Mouse (Mus musculus) cerebellum, adult 2 months (tissue): ENCODE data around the gene Slc50a1. TPM values are rescaled to one million over a fixed set of nuclear protein-coding genes. Genes with fewer than 3 reads are reported as not detected.

Source experiments
- DNase-seq, 2 experiments: peaks; one replicate each; pipeline ENCODE4 v3.0.0; 2021
- H3K27ac ChIP-seq: fragments of 200-500 bp; 2 replicates; pipeline ENCODE4 v1.5.1; 2012; ENCODE audit warnings: low read length, control low read depth, inconsistent platforms; ENCODE audit not compliant: insufficient read depth
- H3K27me3 ChIP-seq: fragments of 200-500 bp; 2 replicates; pipeline ENCODE4 v1.6.1; 2012; ENCODE audit warnings: inconsistent platforms, mild to moderate bottlenecking, low read length, moderate library complexity; ENCODE audit not compliant: control insufficient read depth, insufficient read depth
- H3K4me1 ChIP-seq: fragments of 200-500 bp; 2 replicates; pipeline ENCODE4 v1.6.1; 2011; ENCODE audit warnings: low read length; ENCODE audit not compliant: control insufficient read depth, insufficient read depth
- H3K4me3 ChIP-seq: fragments of 200-500 bp; replicated peaks from 2 replicates; pipeline ENCODE3; 2011; ENCODE audit warnings: mild to moderate bottlenecking, low read depth, low read length, control low read depth; ENCODE audit not compliant: insufficient read depth
- CTCF ChIP-seq: fragments of 200-500 bp; IDR thresholded peaks from 2 replicates; pipeline ENCODE4 v1.5.1; 2011; ENCODE audit warnings: low read depth, mild to moderate bottlenecking, control low read depth, low read length, moderate library complexity, borderline replicate concordance; ENCODE audit not compliant: insufficient read depth
- POLR2A ChIP-seq: fragments of 200-500 bp; IDR thresholded peaks from 2 replicates; pipeline ENCODE4 v1.6.1; 2011; ENCODE audit warnings: low read length, control low read depth, borderline replicate concordance; ENCODE audit not compliant: insufficient read depth
- WGBS: fragments of 180-500 bp; shearing (Covaris S2); methylation state at CpG from one replicate; pipeline ENCODE4 v1.1.7; 2018; 5-methylcytosine and 5-hydroxymethylcytosine counted together
- polyA plus RNA-seq: library from polyadenylated mRNA; depleted of rRNA; stranded (reverse); fragments of >200 nt; gene quantifications from 2 replicates; pipeline ENCODE4 v1.2.3, GENCODE M21; 2012

Gene Slc50a1
- polyA plus RNA-seq, 1 experiment, result 122 TPM

GRCm38 (mm10) chr3:89254994-89255393, 15.4 kb downstream of the Slc50a1 start:
- H3K4me1 ChIP-seq, result 0 out of 2 replicates have a peak, but pooled peaks cover 4% of the 10 kb centered on the region
- TF ChIP-seq CTCF, result no peak
- no peak for TF ChIP-seq POLR2A
- no peak overlapping the region for H3K4me3 ChIP-seq
- no peak overlapping the region for H3K27ac ChIP-seq
- H3K27me3 ChIP-seq, result no peaks in the 10 kb centered on the region
- 92% methylated on average over 5 of the region's 5 CpGs for WGBS
- no peak for DNase-seq

- no peak overlapping the region for H3K4me3 ChIP-seq
- H3K4me1 ChIP-seq, result peaks cover 4% of the 10 kb centered on the region; the same call in 1 of the 2 replicates
- no peak overlapping the region for H3K27ac ChIP-seq
- DNase-seq, result no peak
- TF ChIP-seq POLR2A (no peak), CTCF (no peak)
- WGBS, result 6% methylated on average over 17 of the region's 17 CpGs
- H3K27me3 ChIP-seq, result no peaks in the 10 kb centered on the region
Observed at GRCm38 (mm10) chr3:89251365-89251895, 18.9 kb downstream of the Slc50a1 start.

GRCm38 (mm10) chr3:89250435-89251040, 19.8 kb downstream of the Slc50a1 start:
- Histone ChIP-seq H3K27me3 (no peaks in the 10 kb centered on the region), H3K4me1 (peaks cover 8% of the 10 kb centered on the region; the same call in 1 of the 2 replicates), H3K4me3 (no peak overlapping the region), H3K27ac (no peak overlapping the region)
- WGBS, result 21% methylated on average over 7 of the region's 7 CpGs
- peak; percentile 71 to 76 for DNase-seq
- peak; percentile 89 for TF ChIP-seq CTCF
- no peak for TF ChIP-seq POLR2A

GRCm38 (mm10) chr3:89247466-89247865, 22.9 kb downstream of the Slc50a1 start:
- no peak overlapping the region for H3K4me3 ChIP-seq
- TF ChIP-seq POLR2A (no peak), CTCF (no peak)
- 83% methylated on average over 4 of the region's 4 CpGs for WGBS
- H3K27ac ChIP-seq, result no peak overlapping the region
- H3K27me3 ChIP-seq, result no peaks in the 10 kb centered on the region
- no peak for DNase-seq
- H3K4me1 ChIP-seq, result peaks cover 13% of the 10 kb centered on the region

GRCm38 (mm10) chr3:89246261-89247100, 23.9 kb downstream of the Slc50a1 start, which contains the start of gene Trim46:
Gene Trim46 (minus strand): TSS chr3:89246309.
- under 1% methylated on average over 42 of the region's 42 CpGs for WGBS

GRCm38 (mm10) chr3:89245688-89246171, 24.6 kb downstream of the Slc50a1 start, which contains the start of gene Krtcap2:
Gene Krtcap2 (plus strand): TSS chr3:89245966.
- TF ChIP-seq CTCF (no peak), POLR2A (no peak)
- peak within 1 kb of the TSS; percentile 87 for H3K27ac ChIP-seq
- peak within 1 kb of the TSS; percentile 95 for H3K4me3 ChIP-seq
- peak; percentile 79 for DNase-seq
- H3K4me1 ChIP-seq, result peaks cover 14% of the 10 kb centered on the region
- H3K27me3 ChIP-seq, result no peaks in the 10 kb centered on the region
- under 1% methylated on average over 20 of the region's 20 CpGs for WGBS

More at GRCm38 (mm10) chr3:89246261-89247100, 23.9 kb downstream of the Slc50a1 start, which contains the start of gene Trim46:
- H3K4me1 ChIP-seq, result peaks cover 17% of the 10 kb centered on the region
- H3K27ac ChIP-seq, result peak within 1 kb of the TSS; percentile 87
- H3K27me3 ChIP-seq, result no peaks in the 10 kb centered on the region
- DNase-seq, result peak; percentile 94
- TF ChIP-seq POLR2A (peak; percentile 49; the same call in 1 of the 2 replicates), CTCF (peak; percentile 89)
- peak within 1 kb of the TSS; percentile 95 for H3K4me3 ChIP-seq

- WGBS, result under 1% methylated on average over 26 of the region's 26 CpGs
Observed at GRCm38 (mm10) chr3:89244982-89245687, 25.2 kb downstream of the Slc50a1 start.

More at GRCm38 (mm10) chr3:89244982-89245687, 25.2 kb downstream of the Slc50a1 start:
- TF ChIP-seq POLR2A (peak; percentile 1; the same call in 1 of the 2 replicates), CTCF (no peak)
- DNase-seq, result peak; percentile 84 to 86
- peak overlapping the region; percentile 95 for H3K4me3 ChIP-seq
- H3K27me3 ChIP-seq, result no peaks in the 10 kb centered on the region
- peaks cover 14% of the 10 kb centered on the region for H3K4me1 ChIP-seq
- H3K27ac ChIP-seq, result peak overlapping the region; percentile 74
